Mouse (Mus musculus) kidney, adult 11 months (tissue): ENCODE measurements at regions not wholly inside any gene's neighbourhood (a gene's known extent, or its start where the extent isn't known, plus 50 kb on each side); places are given as distances from the start of the nearest gene placed in this dataset.
A peak's percentile ranks its signal among the peaks of the same experiment; 100 is the strongest.

Experiments used
- DNase-seq: peaks from one replicate; pipeline ENCODE4 v3.0.0; 2022

DNA sequence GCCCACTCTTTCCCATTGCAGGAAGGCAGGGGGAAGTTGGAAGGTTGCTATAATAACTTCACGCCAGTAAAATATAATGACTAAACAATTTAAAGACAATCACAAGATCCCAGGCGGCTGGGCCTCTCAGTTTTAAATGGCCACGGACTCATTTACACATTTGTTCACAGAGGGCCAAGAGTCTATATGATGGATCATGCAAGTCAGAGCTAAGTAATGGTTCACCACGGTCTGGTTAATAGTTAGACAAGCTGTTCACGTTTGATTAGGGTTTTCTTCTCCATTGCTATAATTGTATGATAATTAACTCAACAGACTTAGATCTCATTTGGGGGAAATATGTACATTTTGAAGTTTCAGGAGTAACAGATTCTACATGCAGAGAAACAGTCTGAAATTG lies 170.0 kb downstream of the Ppargc1a start:
- DNase-seq: no peak

DNA sequence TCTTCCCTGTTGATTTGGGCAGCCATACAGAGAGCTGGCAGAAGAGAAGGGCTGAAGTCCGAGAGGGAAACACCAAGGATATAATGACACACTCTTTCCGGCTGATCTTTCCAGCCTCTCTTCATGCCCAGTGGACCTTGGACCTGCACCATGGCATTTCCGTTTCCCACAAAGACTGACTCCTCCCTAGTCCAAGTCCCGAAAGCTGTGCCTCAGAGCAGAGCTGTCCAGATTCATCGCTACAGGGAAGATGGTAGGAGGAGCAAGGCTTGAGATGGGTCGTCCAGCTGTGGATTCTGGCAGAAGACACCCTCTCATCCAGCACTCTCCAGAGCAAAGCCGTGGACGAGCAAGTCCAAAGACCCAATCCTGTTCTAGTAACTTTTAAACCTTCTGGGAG lies 176.2 kb downstream of the Ppargc1a start:
- peak; percentile 79 for DNase-seq

DNA sequence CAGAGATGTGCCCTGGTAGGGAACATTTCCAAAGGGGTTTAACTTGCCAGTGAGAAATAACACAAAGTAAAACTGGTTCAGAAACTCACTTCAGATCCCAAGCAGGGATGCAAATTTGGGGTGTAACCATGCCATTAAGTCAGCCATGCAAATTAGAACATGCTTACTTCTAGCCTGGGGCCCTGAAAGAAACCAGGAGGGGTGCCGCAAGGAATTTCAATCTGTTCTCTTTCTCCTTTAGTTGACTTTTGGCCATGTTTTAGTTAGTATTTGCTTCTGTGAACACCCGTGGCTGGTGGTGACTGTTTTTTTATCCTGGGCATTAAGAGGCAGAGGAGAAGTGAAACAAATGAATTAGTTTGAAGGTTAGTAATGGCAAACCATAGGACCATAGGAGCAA lies 179.8 kb downstream of the Ppargc1a start:
- peak; percentile 62 for DNase-seq

DNA sequence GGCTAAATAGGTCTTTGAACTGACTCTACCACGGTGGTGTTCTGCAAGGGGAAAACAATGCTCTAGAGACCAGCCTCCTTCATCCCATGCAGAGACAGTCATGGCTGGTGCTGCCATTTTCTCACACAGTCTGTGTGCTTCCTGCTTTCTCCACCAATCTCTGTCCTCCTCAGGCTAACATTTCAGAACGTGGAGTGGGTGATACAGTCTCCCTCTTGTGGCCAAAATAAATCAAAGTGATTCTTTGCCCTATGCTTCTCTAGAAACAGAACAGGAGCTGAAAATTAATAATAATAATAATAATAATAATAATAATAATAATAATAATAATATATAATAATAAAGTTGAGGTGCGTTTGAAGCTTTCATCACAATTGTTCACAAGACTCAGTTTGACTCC lies 181.1 kb downstream of the Ppargc1a start:
- no peak for DNase-seq

DNA sequence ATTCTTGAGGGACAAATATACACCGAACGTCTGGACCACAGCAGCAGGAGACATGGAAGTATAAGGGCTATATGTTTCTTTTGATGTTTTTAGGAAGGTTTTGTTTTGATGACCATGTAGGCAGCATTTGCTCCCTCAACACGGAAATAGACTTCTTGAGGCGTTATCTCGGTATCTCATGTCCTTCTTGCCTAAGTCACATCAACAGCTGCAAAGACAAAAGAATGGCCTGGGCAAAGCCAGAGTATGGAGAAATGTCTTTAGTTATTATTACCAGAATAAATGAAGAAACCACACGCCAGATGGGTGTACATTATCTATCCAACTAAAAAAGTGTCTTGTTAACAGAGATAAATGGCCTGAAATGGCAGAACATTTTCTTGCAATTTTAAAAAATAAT lies 183.2 kb downstream of the Ppargc1a start:
- DNase-seq: no peak

DNA sequence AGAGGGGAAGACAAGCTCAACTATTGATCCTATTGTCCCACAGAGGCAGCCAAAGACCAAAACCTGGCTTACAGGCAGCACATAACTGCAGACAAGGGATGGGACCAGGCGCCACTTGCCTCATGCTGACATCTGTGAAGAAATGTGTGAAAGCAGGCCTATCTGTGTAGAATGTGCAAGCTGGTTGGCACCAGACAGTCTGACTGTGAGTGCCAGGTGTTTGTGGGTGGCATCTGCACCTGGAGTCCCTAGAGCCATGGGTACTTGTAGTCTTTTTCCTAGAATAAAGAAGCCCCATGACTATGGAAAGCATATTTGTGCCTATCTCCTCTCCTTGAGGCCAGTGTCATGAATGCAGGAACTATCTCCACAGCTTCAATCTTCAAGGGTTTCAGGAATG lies 208.4 kb downstream of the Ppargc1a start:
- no peak for DNase-seq

DNA sequence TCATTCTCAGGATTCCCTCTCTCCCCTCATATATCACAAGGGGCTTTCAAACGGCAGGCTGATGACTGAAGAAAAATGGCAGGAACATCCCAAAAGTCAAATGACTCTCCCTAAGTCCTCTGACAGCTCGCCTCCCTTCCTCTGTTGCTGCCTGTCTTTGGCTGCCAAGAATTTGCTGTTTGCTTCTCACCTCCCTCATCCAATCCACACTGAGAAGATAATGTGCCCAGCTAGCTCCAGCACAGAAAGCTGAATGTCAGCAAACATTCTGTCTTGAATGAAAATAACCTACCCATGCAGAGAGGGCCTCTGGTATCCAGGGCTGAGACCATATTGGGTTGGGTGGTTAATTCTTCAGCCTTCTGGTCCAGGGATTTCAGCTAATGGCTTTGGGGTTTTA lies 219.3 kb downstream of the Ppargc1a start:
- DNase-seq: no peak

DNA sequence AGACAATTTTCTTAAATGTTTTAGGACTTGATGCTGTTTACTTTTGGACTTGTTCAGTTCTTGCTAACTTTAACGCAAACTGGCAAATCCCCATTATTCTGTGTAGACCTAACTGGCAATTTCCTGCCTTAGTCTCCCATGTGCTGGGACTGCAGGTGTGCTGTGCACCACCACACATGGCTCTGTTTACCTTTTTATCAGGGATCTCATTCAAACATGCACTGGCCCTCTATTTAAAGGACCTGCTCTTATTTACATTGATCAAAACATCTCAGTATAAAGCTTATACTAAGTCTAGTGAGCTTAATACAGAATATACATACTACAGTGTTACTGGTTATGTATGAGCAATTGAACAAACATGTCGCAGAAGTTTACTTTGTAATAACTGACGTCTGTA lies 238.4 kb downstream of the Ppargc1a start:
- no peak for DNase-seq

DNA sequence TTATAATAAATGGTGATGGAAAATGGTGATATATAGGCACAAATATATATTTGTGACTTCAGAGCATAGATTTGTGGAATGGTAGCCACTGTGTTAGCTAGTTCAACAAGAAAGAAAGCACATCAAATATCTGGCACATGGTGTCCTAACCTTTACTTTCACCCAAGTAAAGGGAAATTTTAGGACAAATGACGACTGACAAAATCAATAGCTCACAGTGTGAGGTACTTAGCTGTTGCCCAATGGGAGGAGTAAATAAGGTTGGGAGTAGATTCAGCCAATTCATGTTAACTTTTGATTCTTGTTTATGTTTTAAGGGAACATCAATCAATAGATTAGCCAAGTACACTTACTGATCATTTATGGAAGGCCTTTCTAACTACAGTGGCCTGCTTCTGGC lies 278.3 kb downstream of the Ppargc1a start:
- no peak for DNase-seq

DNA sequence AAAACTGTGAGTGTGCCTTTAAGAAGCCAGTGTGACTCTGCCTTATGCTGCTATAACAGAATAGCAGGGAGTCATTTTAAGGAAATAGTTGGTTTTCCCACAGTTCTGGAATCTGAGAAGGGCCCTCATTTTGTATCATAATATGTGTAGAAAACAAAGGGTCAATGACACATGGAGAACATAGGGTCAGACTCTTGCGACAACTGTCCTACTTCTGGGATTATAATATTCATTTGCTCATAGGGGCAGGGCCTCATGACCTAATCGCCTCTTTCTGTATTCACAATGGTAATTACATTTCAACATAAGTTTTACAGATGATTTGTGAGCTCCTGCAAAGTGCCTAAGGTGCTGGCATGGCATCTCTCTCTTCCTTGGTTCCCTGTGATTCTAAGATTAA lies 279.3 kb downstream of the Ppargc1a start:
- DNase-seq: no peak

DNA sequence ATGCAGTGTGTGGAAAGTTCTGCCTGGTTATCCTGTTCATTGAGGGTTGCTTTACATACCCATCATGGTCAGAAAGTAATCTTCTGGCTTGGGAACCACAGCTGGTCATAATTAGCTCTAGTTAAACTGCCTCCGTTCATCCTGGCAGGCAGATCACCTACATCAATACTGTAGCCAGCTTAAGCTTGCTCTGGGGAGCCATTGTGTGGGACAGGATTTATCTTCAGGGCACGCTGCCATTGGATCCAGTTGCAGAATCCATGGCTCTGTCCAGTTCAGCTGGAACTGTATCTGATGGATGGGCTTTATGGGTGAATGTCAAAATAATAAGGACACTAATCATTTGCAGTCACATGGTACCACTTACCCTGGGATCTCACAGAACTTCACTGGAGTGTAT lies 326.4 kb downstream of the Ppargc1a start:
- DNase-seq: no peak

DNA sequence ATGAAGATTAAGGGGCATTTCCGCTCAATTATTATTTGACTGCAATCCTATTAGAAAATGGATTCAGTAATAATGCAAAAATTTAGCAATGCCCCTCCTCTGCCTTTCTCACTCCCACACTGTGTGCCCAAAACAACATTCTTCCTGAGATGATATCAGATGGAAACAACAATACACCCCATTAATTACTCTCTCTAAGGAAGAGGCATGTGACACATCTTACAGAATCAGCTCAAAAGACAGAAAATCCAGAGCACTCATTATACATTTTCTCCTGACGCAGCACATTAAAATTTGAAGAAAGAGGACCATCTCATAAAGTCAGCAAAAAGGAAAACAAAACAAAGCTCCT lies 333.5 kb downstream of the Ppargc1a start:
- DNase-seq: no peak

DNA sequence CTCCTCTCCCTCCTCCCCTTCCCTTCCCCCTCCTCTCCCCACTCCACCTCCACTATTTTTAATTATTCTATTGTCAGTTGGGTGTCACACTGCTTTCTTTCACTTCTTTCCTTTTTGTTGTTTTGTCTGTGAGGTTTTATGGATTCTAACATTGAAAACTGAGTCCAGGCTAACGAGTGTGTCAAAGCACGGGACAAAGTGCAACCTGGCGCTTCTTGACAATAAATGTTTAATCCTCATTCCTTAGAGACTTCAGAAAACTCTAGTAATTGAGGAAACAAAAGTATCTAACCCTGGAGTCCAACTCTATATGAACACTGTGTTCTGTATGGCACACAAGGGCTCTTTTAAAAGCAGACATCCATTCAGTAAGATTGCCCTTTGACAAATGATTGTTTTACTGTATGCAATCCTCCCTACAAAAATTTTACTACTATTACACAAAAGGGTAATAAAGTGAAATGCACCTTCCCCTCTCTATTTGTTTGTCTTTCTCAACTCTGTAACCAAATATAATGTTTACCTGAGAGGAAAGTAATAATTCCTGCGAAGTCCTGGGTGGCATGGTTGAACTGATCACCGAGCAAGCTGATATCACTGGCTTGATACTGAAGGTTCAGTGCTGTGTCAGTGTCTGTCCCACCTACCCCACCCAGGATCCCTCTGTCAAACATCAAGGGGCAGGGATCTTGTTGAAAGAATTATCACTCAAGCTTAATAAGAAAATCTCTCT lies 334.1 kb downstream of the Ppargc1a start:
- peak; percentile 24 for DNase-seq

DNA sequence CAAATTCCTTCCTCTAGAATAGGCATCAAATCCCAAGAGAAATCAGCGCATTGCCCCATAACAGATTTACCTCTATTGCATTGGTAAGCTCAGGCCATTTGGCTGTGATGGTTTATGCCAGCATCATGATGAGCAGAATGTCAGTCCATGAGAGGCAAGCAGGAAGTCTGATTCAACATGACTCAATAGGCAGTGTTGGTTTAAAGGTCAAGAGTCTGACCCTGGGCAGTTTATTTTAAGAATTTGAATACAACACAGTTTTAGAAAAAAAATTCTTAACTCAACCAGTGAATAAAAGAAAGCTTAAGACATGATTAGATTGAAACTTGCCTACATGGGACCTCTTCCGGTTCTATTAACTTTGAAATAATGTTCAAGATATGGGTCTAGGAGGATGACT lies 337.7 kb downstream of the Ppargc1a start:
- no peak for DNase-seq

DNA sequence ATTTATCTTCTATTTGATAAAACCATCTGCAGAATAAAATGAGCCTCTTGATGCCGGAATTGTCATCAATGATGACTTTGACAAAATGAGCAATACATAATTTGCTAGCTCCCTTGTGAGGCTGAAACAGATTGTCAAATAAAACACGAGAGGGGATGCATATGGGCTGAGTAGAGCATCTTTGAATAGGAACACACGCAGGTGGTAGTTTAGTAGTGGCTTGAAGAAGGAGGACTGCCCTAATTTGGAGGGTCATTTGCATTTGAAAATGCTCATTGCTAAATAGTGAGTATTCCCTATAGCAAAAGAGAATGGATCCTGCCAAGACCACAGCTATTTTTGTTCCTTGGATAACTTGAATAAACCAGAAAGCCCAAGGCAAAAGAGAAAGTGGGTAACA lies 339.5 kb downstream of the Ppargc1a start:
- no peak for DNase-seq

DNA sequence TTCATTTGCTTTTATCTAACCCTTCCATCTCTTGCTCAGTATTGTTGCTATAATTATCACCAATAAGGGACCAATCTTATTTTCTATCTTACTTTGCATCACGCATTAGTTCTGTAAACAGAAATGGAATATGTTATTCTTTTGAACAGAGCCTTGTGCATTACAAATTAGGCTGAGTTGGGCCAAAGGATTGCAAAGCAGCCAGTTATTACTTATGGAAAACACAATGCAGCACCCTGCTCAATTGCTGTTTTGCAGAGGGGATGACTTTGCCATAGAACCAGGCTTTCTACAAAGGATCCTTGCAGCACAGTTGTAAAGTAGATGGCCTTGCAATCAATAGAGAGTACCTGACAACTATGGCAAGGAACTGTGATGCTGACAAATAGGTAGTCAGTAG lies 364.3 kb downstream of the Ppargc1a start:
- no peak for DNase-seq

DNA sequence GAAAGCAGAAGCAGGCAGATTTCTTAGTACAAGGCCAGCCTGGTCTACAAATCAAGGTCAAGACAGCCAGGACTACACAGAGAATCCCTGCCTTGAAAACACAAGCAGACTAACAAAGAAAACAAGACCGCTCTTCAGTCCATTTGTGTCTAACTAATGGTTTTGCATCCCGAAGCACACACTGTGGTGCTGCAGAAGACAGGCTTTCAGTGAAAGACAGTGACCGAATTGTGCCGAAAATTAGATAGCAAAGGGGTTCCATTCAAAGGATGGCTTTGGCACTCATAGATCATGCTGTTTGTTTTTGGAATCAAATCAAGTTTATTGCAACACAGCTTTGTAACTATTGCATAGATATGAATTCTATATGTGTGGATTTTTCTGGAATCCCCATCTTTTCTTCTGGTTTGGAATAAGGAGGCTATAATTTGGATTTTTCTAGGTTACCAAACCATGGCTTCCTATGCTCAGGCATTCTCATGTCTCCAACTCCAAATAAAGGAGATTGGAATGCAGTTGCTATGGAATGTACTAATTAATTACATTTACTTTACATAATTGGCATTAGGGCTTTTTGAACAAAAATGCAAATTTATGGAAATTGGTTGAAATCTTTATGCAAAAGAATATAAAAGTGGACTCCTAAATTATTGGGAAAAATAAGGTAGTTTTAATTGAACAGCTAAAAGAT lies 364.9 kb downstream of the Ppargc1a start:
- no peak for DNase-seq

DNA sequence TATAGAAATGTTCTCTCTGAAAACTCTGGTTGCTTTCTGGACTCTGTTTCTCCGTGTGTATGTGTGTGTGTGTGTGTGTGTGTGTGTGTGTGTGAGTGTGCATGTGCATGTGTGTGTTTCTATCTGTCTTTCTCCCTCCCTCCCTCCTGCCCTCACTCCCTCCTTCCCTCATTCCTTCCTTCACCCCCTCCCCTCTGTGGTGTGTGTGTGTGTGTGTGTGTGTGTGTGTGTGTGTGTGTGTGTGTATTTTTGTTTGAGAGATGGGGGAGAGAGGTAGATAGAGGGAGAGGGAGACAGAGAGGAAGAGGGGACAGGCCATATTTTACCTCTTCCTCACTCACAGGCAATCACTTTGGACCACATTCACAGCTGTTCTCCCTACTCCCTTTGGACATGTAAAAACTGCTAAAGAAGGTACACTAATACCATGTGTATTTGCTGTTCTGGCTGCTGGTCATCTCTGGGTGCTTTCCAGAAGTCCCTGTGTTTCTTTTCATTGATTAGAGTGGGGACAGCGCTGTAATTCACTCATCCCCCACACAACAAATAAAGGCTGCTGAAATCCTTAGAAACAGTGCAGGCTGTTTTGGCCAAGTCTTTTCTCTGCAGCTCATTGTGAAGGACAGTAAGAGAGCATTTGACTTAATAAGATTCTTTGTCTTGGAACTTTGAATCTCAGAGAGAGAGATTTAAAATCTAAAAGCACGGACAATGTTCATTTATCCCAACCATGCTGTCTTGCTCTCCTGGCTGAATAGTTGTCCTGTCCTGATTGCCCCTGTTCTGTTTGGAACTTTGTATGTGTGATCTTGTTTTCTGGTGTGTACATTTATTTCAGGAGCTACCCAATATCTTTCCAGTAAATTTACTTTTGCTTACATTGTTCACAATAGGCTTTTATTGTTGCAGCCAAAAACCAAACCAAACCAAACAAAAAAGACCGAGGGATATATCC lies 370.9 kb downstream of the Ppargc1a start:
- DNase-seq: no peak

DNA sequence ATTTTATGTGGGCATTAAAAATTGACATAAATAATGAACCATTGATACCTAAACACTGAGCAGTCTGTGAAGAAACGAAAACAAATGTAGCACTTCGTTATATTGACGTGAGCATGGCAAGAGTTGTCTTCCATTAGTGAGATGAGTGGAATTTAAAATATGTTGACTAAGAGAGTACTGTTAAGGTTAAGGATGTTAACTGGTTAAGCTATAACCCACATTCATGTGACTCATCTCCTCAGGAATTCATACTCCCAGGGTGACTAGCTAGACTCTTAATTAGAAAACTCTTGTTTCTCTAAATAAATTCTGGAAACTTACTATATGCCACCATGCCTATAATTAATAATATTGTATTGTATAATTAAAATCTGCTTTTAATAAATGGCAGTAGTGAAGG lies 376.9 kb downstream of the Ppargc1a start:
- DNase-seq: no peak

DNA sequence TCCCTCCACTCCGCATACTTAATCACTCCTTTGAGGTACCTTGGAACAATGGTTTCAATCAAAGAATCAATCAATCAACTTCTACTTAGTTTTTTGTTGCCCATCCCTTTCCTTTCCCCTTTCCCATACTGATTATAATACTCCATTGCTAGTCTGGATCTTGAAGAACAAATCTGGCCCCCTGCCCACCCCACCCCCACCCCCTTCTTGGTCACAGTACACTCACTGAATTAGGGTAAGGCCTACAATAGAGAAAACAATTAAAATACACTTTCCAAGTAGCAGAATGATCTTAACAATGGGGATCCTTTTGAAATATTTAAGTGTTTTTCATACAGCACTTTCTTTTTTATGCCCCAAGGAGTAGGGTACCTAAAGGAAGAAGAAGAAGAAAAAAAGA lies 397.7 kb downstream of the Ppargc1a start:
- no peak for DNase-seq

DNA sequence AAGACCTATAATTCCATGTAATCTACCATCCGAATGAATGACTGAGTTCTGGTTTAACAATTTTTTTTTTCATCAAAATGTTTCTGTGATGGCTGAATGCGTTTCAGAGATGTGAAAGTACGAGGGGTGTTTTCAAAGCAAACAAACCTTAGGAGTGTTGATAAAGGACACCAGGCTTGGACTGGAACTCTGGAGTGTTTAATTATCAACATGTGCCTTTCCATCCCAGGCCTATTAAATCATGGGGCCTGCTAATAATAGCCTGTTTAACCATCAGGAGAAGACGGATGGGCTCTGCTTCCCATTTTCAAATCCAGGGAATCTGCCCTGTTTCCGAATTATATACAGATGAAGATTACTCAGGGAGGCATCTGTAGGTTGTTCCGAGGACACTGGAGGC lies 399.3 kb downstream of the Ppargc1a start:
- DNase-seq: no peak

DNA sequence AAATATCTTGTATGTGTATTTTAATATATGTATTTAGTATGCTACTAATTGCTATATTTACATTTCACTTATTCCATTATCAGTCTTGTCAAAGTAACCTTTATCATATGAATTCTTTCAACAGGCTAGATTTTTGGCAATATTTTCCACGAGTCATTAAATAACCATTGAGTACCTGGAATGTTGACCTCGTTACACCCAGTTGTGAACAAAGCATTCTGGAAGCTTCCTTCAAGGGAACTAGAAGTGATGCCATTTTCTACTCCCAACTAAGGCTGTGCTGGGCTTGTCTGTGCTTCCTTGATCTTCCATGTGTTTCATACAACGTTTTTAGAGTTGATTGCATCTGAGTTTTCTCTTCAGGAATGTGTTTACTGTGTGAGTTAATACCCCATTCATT lies 410.6 kb downstream of the Ppargc1a start:
- no peak for DNase-seq

DNA sequence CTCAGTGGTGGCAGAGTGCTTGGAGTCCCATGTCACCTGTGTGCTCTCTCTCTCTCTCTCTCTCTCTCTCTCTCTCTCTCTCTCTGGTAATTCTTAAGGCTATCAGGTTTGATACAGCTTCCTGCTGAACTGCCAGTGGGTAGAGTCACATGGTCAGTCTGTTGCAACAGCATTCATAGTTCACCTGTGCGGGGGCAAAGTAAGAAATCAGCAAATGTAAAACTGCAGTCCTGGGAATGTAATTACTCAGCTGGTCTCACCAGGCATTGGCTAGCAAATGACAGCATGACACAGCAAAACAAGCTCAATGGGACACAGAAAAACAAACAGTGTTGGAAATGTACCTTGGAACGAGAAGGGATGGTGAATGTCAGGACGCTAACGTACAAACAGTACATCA lies 422.7 kb downstream of the Ppargc1a start:
- DNase-seq: peak; percentile 11

DNA sequence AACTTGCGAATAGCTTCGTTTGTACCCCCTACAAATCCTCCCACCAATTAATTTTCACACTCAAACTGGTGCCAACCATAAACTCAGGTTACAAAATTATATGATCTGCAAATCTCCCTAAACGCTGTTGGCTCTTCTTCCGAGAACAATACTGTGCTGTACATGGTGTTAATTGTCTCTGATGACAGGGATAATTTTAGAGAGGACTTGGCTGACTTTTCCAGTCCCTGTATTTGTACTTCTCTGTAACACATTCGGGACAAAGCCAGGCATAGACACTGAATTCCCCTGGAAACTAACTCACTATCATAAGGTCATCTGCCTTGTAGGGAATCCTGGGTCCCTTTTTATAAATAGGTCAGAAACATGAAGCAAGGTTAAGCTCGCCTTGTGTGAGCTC lies 442.4 kb downstream of the Ppargc1a start:
- no peak for DNase-seq
